ENCODE assay signal across 7 mouse cellular contexts in genomic region chr5:129670036-129670458, GRCm38 (mm10). TPM values are rescaled to one million over a fixed set of nuclear protein-coding genes. Genes with fewer than 3 reads are reported as not detected.
A peak's percentile ranks its signal among the peaks of the same experiment; 100 is the strongest.
DNase-seq lines count a peak whose midpoint lies in the region; ATAC-seq and TF ChIP-seq lines count a peak whose summit lies in the region.

TSS of gene Zfp11 (minus strand) at chr5:129670099.

- H3K36me3 ChIP-seq in embryonic facial prominence, embryonic 11.5 days (replicated peaks; ENCODE audit: control insufficient read depth, insufficient read depth, low read depth, low read length) = no peaks in the 10 kb centered on the region
- no peaks in the 10 kb centered on the region for H3K36me3 ChIP-seq in intestine, postnatal 0 days (ENCODE audit: control insufficient read depth, insufficient read depth)
- no peaks in the 10 kb centered on the region for H3K36me3 ChIP-seq in midbrain, embryonic 10.5 days

- no peaks in the 10 kb centered on the region for H3K9me3 ChIP-seq in embryonic facial prominence, embryonic 11.5 days (replicated peaks; ENCODE audit: control insufficient read depth, low read length)
- peaks cover 5% of the 10 kb centered on the region; the same call in 1 of the 2 replicates for H3K9me3 ChIP-seq in intestine, postnatal 0 days (ENCODE audit: control insufficient read depth)
- H3K9me3 ChIP-seq in midbrain, embryonic 10.5 days (replicated peaks) = peaks cover 15% of the 10 kb centered on the region; the same call in 1 of the 2 replicates

- WGBS in embryonic facial prominence, embryonic 11.5 days = 1% methylated on average over 23 of the region's 23 CpGs
- WGBS in intestine, postnatal 0 days = 2% methylated on average over 23 of the region's 23 CpGs
- 2% methylated on average over 23 of the region's 23 CpGs for WGBS in midbrain, embryonic 10.5 days

- no peaks in the 10 kb centered on the region for H3K27me3 ChIP-seq in embryonic facial prominence, embryonic 11.5 days (ENCODE audit: control insufficient read depth, insufficient read depth, low read length)
- no peaks in the 10 kb centered on the region for H3K27me3 ChIP-seq in intestine, postnatal 0 days (replicated peaks; ENCODE audit: control insufficient read depth, insufficient read depth, low read length)
- H3K27me3 ChIP-seq in midbrain, embryonic 10.5 days (ENCODE audit: low read depth, poor library complexity, severe bottlenecking) = no peaks in the 10 kb centered on the region

- H3K27ac ChIP-seq in embryonic facial prominence, embryonic 11.5 days (replicated peaks; ENCODE audit: low read depth, low read length) = no peak within 1 kb of the TSS
- H3K27ac ChIP-seq in intestine, postnatal 0 days (ENCODE audit: low read depth, low read length) = peak within 1 kb of the TSS; percentile 60; the same call in 1 of the 2 replicates
- peak within 1 kb of the TSS; percentile 88 for H3K27ac ChIP-seq in midbrain, embryonic 10.5 days (replicated peaks)

- H3K4me3 ChIP-seq in embryonic facial prominence, embryonic 11.5 days (ENCODE audit: low read depth, low read length) = peak within 1 kb of the TSS; percentile 83
- H3K4me3 ChIP-seq in intestine, postnatal 0 days (ENCODE audit: low read depth, low read length) = peak within 1 kb of the TSS; percentile 92
- peak within 1 kb of the TSS; percentile 86 for H3K4me3 ChIP-seq in midbrain, embryonic 10.5 days

- peak; percentile 83 to 84 for DNase-seq in adrenal gland, postnatal 36 days
- DNase-seq in embryonic facial prominence, embryonic 11.5 days (ENCODE audit: low spot score) = peak; percentile 88
- peak; percentile 79 to 86 for DNase-seq in left cerebral cortex, postnatal 36 days (ENCODE audit: low spot score in 2 of 2)
- peak; percentile 86 for DNase-seq in midbrain, embryonic 10.5 days (ENCODE audit: low spot score)
- DNase-seq in right cerebral cortex, postnatal 4 days = peak; percentile 86

- no peak for TF ChIP-seq CTCF in intestine, postnatal 0 days (IDR thresholded peaks at IDR 0.05; ENCODE audit: low read depth)

- H3K9ac ChIP-seq in embryonic facial prominence, embryonic 11.5 days (replicated peaks; ENCODE audit: low read length) = peak within 1 kb of the TSS; percentile 92
- peak within 1 kb of the TSS; percentile 88 for H3K9ac ChIP-seq in intestine, postnatal 0 days (ENCODE audit: low read depth, low read length)

- peak within 1 kb of the TSS; percentile 44 for H3K4me2 ChIP-seq in embryonic facial prominence, embryonic 11.5 days (ENCODE audit: low read depth, low read length)
- peak within 1 kb of the TSS; percentile 80 for H3K4me2 ChIP-seq in intestine, postnatal 0 days (replicated peaks; ENCODE audit: low read depth)

- ATAC-seq in embryonic facial prominence, embryonic 11.5 days (replicated peaks; ENCODE audit: insufficient number of reproducible peaks, low FRiP score, low TSS enrichment, low read depth) = peak; percentile 75; the same call in 1 of the 2 replicates
- peak; percentile 97 for ATAC-seq in granulocyte monocyte progenitor cell, adult 5-6 weeks (replicated peaks; ENCODE audit: poor library complexity, severe bottlenecking)
- ATAC-seq in intestine, postnatal 0 days = peak; percentile 92

- intact Hi-C loops in left cerebral cortex, postnatal 36 days (cut with DNase I) = no loop called here

- no peaks in the 10 kb centered on the region for H3K4me1 ChIP-seq in embryonic facial prominence, embryonic 11.5 days (ENCODE audit: control insufficient read depth, insufficient read depth, low read length)
- H3K4me1 ChIP-seq in intestine, postnatal 0 days (replicated peaks; ENCODE audit: control insufficient read depth, insufficient read depth, low read length) = no peaks in the 10 kb centered on the region
- H3K4me1 ChIP-seq in midbrain, embryonic 10.5 days = peaks cover 10% of the 10 kb centered on the region

RNA-seq across cellular contexts. Expression of gene Zfp11, which starts in this region (rescaled TPM):
- total RNA-seq in adrenal gland, postnatal 36 days (2021) = 1 to 10 TPM; 2.3 to 3.3 TPM
- polyA plus RNA-seq in embryonic facial prominence, embryonic 11.5 days (2014; fragmentation: Nextera tagmentation; extraction: Ambion mirVana) = 5.5 and 5.6 TPM in 2 replicates
- total RNA-seq in granulocyte monocyte progenitor cell, adult 5-6 weeks (2014; fragmentation: Nextera tagmentation) = 2.6 and 3.7 TPM in 2 replicates
- total RNA-seq in granulocyte monocyte progenitor cell, adult 5-6 weeks (2017) = 1.5 and 4.9 TPM in 2 replicates
- 0.93 and 1.0 TPM in 2 replicates for polyA plus RNA-seq in intestine, postnatal 0 days (2015; fragmentation: Nextera tagmentation; extraction: Ambion mirVana)
- 1 to 10 TPM; 6.4 to 8.2 TPM for total RNA-seq in left cerebral cortex, postnatal 36 days (2021)
- polyA plus RNA-seq in midbrain, embryonic 10.5 days (2016; fragmentation: Nextera tagmentation; extraction: Ambion mirVana) = 6.3 and 8.1 TPM in 2 replicates
